In genomic region chr13:104018466-104019076, GRCm38 (mm10) we compare ENCODE assay signal across 22 mouse cellular contexts.
DNase-seq lines count a peak whose midpoint lies in the region; TF ChIP-seq lines count a peak whose summit lies in the region.
"Had no signal": no experiment of that assay in that cellular context is flagged by ENCODE, and none has a peak within 500 bp of the region (broad histone marks: within the 10 kb centered on the region; RNA-seq: fewer than 3 reads in every experiment).

No protein-coding gene starts in this region.

- no peak overlapping the region for H3K4me2 ChIP-seq in CH12.LX (ENCODE audit: insufficient read depth, low read depth, poor library complexity, severe bottlenecking)
- H3K4me2 ChIP-seq: embryonic facial prominence, embryonic 15.5 days; kidney, embryonic 15.5 days; limb, embryonic 13.5 days; liver, embryonic 12.5 days; stomach, embryonic 15.5 days had no signal

- H3K9ac ChIP-seq in CH12.LX (ENCODE audit: insufficient read depth, low read depth), result no peak overlapping the region
- H3K9ac ChIP-seq: embryonic facial prominence, embryonic 15.5 days; kidney, embryonic 15.5 days; limb, embryonic 13.5 days; liver, embryonic 12.5 days; stomach, embryonic 15.5 days had no signal

- H3K4me1 ChIP-seq in CH12.LX (ENCODE audit: control insufficient read depth in 1 of 2, insufficient read depth in 2 of 2), result peaks cover 0 to 19% of the 10 kb centered on the region in 2 experiments; a peak in 2 of 4 replicates
- H3K4me1 ChIP-seq: liver, embryonic 12.5 days had no signal

- no peak for TF ChIP-seq EP300 in CH12.LX (IDR thresholded peaks at IDR 0.05; ENCODE audit: low read length)

- dilution Hi-C loops in CH12.LX (cut with MboI; ENCODE audit: extremely low pct_ligation_motif_present, extremely low pct_unique_long_range_greater_than_20kb, low sequenced_read_pairs), result no loop called here

- no peak for TF ChIP-seq RAD21 in CH12.LX (IDR thresholded peaks at IDR 0.05; ENCODE audit: low read depth, low read length)

- no peaks in the 10 kb centered on the region for H3K79me2 ChIP-seq in CH12.LX (replicated peaks; ENCODE audit: control insufficient read depth, extremely low read depth, insufficient read depth, poor library complexity, severe bottlenecking)

- in situ Hi-C loops in CH12.LX (cut with MboI; ENCODE audit: low pct_ligation_motif_present, low pct_unique_long_range_greater_than_20kb, low sequenced_read_pairs), result no loop called here

- no peak for TF ChIP-seq CTCF in layer of hippocampus, adult 2 months (conservative IDR thresholded peaks at IDR 0.05)
- no peak for TF ChIP-seq CTCF in CH12.LX (conservative IDR thresholded peaks at IDR 0.05 in 1 of 2, IDR thresholded peaks at IDR 0.05 in 1 of 2; ENCODE audit: low read depth in 2 of 2, low read length in 2 of 2)

- DNase-seq in embryo, embryonic 10 days (ENCODE audit: low spot score), result peak; percentile 33
- no peak for DNase-seq in embryo, embryonic 9.5 days (ENCODE audit: extremely low spot score)
- DNase-seq in layer of hippocampus, adult 2 months (ENCODE audit: low spot score in 2 of 2), result no peak
- no peak for DNase-seq in layer of hippocampus, postnatal 36 days
- peak; percentile 21 for DNase-seq in CH12.LX (ENCODE audit: extremely low read depth)
- DNase-seq in mesoderm, embryonic 11.5 days (ENCODE audit: low read depth, low spot score), result peak; percentile 50
- no peak for DNase-seq in thymus, postnatal 4 days
- DNase-seq: adrenal gland, postnatal 36 days; cerebellum, adult 11 months; cerebellum, adult 9-11 months; gastrocnemius, postnatal 36 days; heart, postnatal 36 days; kidney, adult 11 months; kidney, postnatal 36 days; lung, adult 18-20 months; lung, postnatal 10 days; thymus, postnatal 25 days had no signal

- peaks cover 10% of the 10 kb centered on the region for H3K9me3 ChIP-seq in CH12.LX (replicated peaks; ENCODE audit: low read length)
- H3K9me3 ChIP-seq: embryonic facial prominence, embryonic 15.5 days; kidney, embryonic 15.5 days; limb, embryonic 13.5 days; stomach, embryonic 15.5 days had no signal

- TF ChIP-seq POLR2A in CH12.LX (IDR thresholded peaks at IDR 0.05; ENCODE audit: low read depth, low read length), result no peak

- H3K27me3 ChIP-seq in CH12.LX (replicated peaks), result no peaks in the 10 kb centered on the region
- H3K27me3 ChIP-seq: embryonic facial prominence, embryonic 15.5 days; kidney, embryonic 15.5 days; liver, embryonic 12.5 days; stomach, embryonic 15.5 days had no signal

- H3K27ac ChIP-seq in layer of hippocampus, adult 2 months, result peak overlapping the region; percentile 51; the same call in 1 of the 2 replicates
- no peak overlapping the region for H3K27ac ChIP-seq in CH12.LX (ENCODE audit: insufficient read depth, low read depth)
- H3K27ac ChIP-seq: embryonic facial prominence, embryonic 15.5 days; kidney, embryonic 15.5 days; limb, embryonic 13.5 days; liver, embryonic 12.5 days; stomach, embryonic 15.5 days had no signal

- no peak overlapping the region for H3K4me3 ChIP-seq in layer of hippocampus, adult 2 months
- no peak overlapping the region for H3K4me3 ChIP-seq in CH12.LX (replicated peaks in 1 of 3; ENCODE audit: low read depth in 2 of 3, low read length in 2 of 3, poor library complexity in 1 of 3)
- H3K4me3 ChIP-seq: embryonic facial prominence, embryonic 15.5 days; kidney, embryonic 15.5 days; limb, embryonic 13.5 days; liver, embryonic 12.5 days; stomach, embryonic 15.5 days had no signal

- peaks cover 6 to 46% of the 10 kb centered on the region in 2 experiments for H3K36me3 ChIP-seq in CH12.LX (replicated peaks in 1 of 2; ENCODE audit: control insufficient read depth in 1 of 2, insufficient read depth in 1 of 2, low read length in 1 of 2)
- H3K36me3 ChIP-seq: embryonic facial prominence, embryonic 15.5 days; kidney, embryonic 15.5 days; limb, embryonic 13.5 days; stomach, embryonic 15.5 days had no signal

TF ChIP-seq in CH12.LX, 34 proteins besides CTCF, POLR2A, EP300 and RAD21:
- no peak for TF ChIP-seq HCFC1 (IDR thresholded peaks at IDR 0.05; ENCODE audit: low read depth, low read length)
- TF ChIP-seq ZKSCAN1 (IDR thresholded peaks at IDR 0.05; ENCODE audit: borderline replicate concordance, low read depth, low read length), result no peak
- no peak for TF ChIP-seq MXI1 (IDR thresholded peaks at IDR 0.05; ENCODE audit: low read depth, low read length)
- TF ChIP-seq RCOR1 (conservative IDR thresholded peaks at IDR 0.05; ENCODE audit: low read depth, low read length), result no peak
- no peak for TF ChIP-seq BHLHE40 (IDR thresholded peaks at IDR 0.05; ENCODE audit: low read depth, low read length)
- TF ChIP-seq SIN3A (IDR thresholded peaks at IDR 0.05; ENCODE audit: low read length), result no peak
- TF ChIP-seq GABPA (IDR thresholded peaks at IDR 0.05; ENCODE audit: insufficient replicate concordance, low read depth, low read length), result no peak
- no peak for TF ChIP-seq CHD1 (IDR thresholded peaks at IDR 0.05; ENCODE audit: low read depth, low read length)
- TF ChIP-seq ELF1 (IDR thresholded peaks at IDR 0.05; ENCODE audit: low read depth, low read length), result no peak
TF ChIP-seq in CH12.LX: peak in this region for 0.

Comparison
In these comparisons a context has a peak if more than half of its experiments do, and no peak if none do; other contexts are left out.
1. DNase-seq: peak in embryo, embryonic 10 days (single experiment), CH12.LX (single experiment) and mesoderm, embryonic 11.5 days (single experiment); none in embryo, embryonic 9.5 days (single experiment), layer of hippocampus, adult 2 months (0 of 2), layer of hippocampus, postnatal 36 days (0 of 2) and thymus, postnatal 4 days (single experiment).